Mouse (Mus musculus): ENCODE measurements around the gene AC141477.1. TPM values are rescaled to one million over a fixed set of nuclear protein-coding genes. Genes with fewer than 3 reads are reported as not detected.

The AC141477.1 gene
- total and polyA plus RNA-seq, 2 experiments from 2014 or later: not detected

DNA sequence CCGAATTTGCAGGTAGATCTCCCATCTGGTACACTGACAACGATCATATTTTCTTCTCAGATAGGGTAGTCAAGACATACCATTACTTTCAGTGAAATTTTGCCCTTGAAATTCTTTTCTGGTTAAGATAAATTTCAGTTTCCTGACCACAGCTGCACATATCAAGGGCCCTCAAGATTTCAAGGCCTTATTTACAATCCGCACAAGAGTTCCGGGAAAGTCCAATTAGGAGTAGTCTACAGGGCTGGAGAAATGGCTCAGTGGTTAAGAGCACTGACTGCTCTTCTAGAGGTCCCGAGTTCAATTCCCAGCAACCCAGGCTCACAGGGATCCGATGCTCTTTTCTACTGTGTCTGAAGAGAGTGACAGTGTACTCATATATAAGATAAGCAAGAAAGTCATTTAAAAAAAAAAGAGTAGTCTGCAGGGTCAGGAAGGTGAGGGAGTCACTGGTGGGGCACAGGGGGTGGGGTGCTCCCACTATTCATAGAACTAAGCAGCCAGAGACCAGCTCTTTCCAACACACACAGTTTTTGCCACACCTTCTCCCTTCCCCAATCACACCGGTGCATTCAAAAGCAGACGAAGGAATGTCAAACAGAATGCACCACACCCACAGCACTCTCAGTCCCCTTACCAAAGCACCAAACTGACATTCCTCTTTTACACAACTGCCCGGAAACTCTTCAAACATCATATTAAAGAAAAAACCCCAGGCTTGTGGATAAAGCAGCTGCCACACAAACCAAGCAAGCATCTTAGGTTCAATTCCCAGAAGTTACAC, 945 bp downstream of the AC141477.1 start:
- no peak overlapping the region for H3K27ac ChIP-seq (ENCODE audit: low read depth)
- no peaks in the 10 kb centered on the region for H3K27me3 ChIP-seq (ENCODE audit: control insufficient read depth, insufficient read depth, low read length)
- ATAC-seq (ENCODE audit: insufficient read depth, low read depth): no peak

DNA sequence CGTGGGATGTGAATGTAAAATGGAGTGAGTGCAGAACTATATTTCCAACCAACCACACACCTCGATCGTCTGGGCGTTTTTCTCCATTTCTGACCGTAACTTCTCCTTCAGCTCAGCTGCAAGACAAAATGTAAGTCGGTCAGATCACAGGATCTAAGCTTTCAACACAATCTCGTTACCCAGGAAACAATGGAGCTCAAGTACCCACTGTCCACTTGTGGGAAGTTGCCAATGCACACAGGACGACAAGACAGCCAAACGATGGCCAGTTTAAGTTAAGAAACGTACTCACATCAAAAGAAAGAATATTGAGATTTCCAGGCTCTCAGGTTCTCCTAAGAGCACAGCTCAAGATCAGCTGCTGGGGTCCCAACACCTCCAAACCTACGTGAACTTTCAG, 6.3 kb downstream of the AC141477.1 start:
- WGBS: 90% methylated on average over 11 of the region's 11 CpGs
- H3K4me2 ChIP-seq (ENCODE audit: low read depth, low read length): no peak overlapping the region
- no peaks in the 10 kb centered on the region for H3K4me1 ChIP-seq (ENCODE audit: control insufficient read depth, insufficient read depth)
- no peak for ATAC-seq (ENCODE audit: insufficient read depth, low read depth)
- peaks cover 97% of the 10 kb centered on the region for H3K36me3 ChIP-seq (replicated peaks; ENCODE audit: control insufficient read depth, insufficient read depth, low read length)
- no peak overlapping the region for H3K27ac ChIP-seq (ENCODE audit: low read depth)
- DNase-seq (ENCODE audit: low spot score): no peak
- no peak for TF ChIP-seq CTCF (IDR thresholded peaks at IDR 0.05; ENCODE audit: low read depth)
- TF ChIP-seq EP300 (IDR thresholded peaks at IDR 0.05; ENCODE audit: low read depth): no peak
- H3K4me3 ChIP-seq (ENCODE audit: low read depth, low read length): no peak overlapping the region
- no peak overlapping the region for H3K9ac ChIP-seq (replicated peaks; ENCODE audit: low read depth, low read length)
- no peaks in the 10 kb centered on the region for H3K9me3 ChIP-seq (replicated peaks; ENCODE audit: control insufficient read depth, low read length)
- H3K27me3 ChIP-seq (ENCODE audit: control insufficient read depth, insufficient read depth, low read length): no peaks in the 10 kb centered on the region

More for the DNA sequence above, 945 bp downstream of the AC141477.1 start:
- peaks cover 56% of the 10 kb centered on the region for H3K36me3 ChIP-seq (replicated peaks; ENCODE audit: control insufficient read depth, insufficient read depth, low read length)
- no peak overlapping the region for H3K4me2 ChIP-seq (ENCODE audit: low read depth, low read length)
- TF ChIP-seq CTCF (IDR thresholded peaks at IDR 0.05; ENCODE audit: low read depth) (no peak), EP300 (IDR thresholded peaks at IDR 0.05; ENCODE audit: low read depth) (no peak)
- no peak for DNase-seq (ENCODE audit: low spot score)
- H3K9me3 ChIP-seq (replicated peaks; ENCODE audit: control insufficient read depth, low read length): no peaks in the 10 kb centered on the region
- H3K4me3 ChIP-seq (ENCODE audit: low read depth, low read length): no peak overlapping the region
- peaks cover 21% of the 10 kb centered on the region for H3K4me1 ChIP-seq (ENCODE audit: control insufficient read depth, insufficient read depth)
- WGBS: 85% methylated on average over 9 of the region's 9 CpGs
- H3K9ac ChIP-seq (replicated peaks; ENCODE audit: low read depth, low read length): no peak overlapping the region

DNA sequence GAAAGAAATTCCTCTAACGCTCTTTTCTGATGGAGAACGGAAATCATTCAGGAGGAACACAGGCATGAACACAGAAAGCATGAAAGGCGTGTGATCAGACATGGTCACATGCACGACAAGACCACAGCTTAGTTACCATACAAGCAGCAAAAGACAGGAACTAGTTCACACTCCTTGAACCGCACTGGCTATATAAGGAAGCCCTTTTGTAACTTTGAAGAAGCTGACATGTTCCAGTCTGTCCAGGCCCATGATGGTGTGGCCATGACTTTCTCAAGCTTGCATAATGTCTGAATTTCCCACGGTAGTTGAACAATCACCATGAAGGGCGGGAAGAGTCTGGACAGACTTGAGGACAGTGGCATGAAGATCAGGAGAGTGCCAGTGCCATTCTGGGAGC, 14.6 kb downstream of the AC141477.1 start:
- H3K4me1 ChIP-seq (ENCODE audit: control insufficient read depth, insufficient read depth): no peaks in the 10 kb centered on the region
- DNase-seq (ENCODE audit: low spot score) (no peak), ATAC-seq (ENCODE audit: insufficient read depth, low read depth) (no peak)
- TF ChIP-seq EP300 (IDR thresholded peaks at IDR 0.05; ENCODE audit: low read depth): no peak
- no peak for TF ChIP-seq CTCF (IDR thresholded peaks at IDR 0.05; ENCODE audit: low read depth)
- H3K4me2 ChIP-seq (ENCODE audit: low read depth, low read length): no peak overlapping the region
- no peak overlapping the region for H3K4me3 ChIP-seq (ENCODE audit: low read depth, low read length)
- H3K9me3 ChIP-seq (replicated peaks; ENCODE audit: control insufficient read depth, low read length): no peaks in the 10 kb centered on the region
- no peak overlapping the region for H3K9ac ChIP-seq (replicated peaks; ENCODE audit: low read depth, low read length)
- H3K36me3 ChIP-seq (replicated peaks; ENCODE audit: control insufficient read depth, insufficient read depth, low read length): peaks cover 89% of the 10 kb centered on the region
- no peaks in the 10 kb centered on the region for H3K27me3 ChIP-seq (ENCODE audit: control insufficient read depth, insufficient read depth, low read length)
- 92% methylated on average over 7 of the region's 7 CpGs for WGBS
- H3K27ac ChIP-seq (ENCODE audit: low read depth): no peak overlapping the region

GRCm38 (mm10) chr10:76416811-76417210, 23.4 kb downstream of the AC141477.1 start:
- peak; percentile 72 for TF ChIP-seq EP300 (IDR thresholded peaks at IDR 0.05; ENCODE audit: low read depth)
- TF ChIP-seq CTCF (IDR thresholded peaks at IDR 0.05; ENCODE audit: low read depth): no peak
- peaks cover 73% of the 10 kb centered on the region for H3K36me3 ChIP-seq (replicated peaks; ENCODE audit: control insufficient read depth, insufficient read depth, low read length)
- DNase-seq (ENCODE audit: low spot score): peak; percentile 63
- H3K4me3 ChIP-seq (ENCODE audit: low read depth, low read length): no peak overlapping the region
- 54% methylated on average over 12 of the region's 12 CpGs for WGBS
- H3K27ac ChIP-seq (ENCODE audit: low read depth): peak overlapping the region; percentile 97
- H3K4me1 ChIP-seq (ENCODE audit: control insufficient read depth, insufficient read depth): no peaks in the 10 kb centered on the region
- H3K9ac ChIP-seq (replicated peaks; ENCODE audit: low read depth, low read length): no peak overlapping the region
- no peak overlapping the region for H3K4me2 ChIP-seq (ENCODE audit: low read depth, low read length)
- ATAC-seq (ENCODE audit: insufficient read depth, low read depth): peak; percentile 88
- H3K9me3 ChIP-seq (replicated peaks; ENCODE audit: control insufficient read depth, low read length): no peaks in the 10 kb centered on the region
- no peaks in the 10 kb centered on the region for H3K27me3 ChIP-seq (ENCODE audit: control insufficient read depth, insufficient read depth, low read length)

DNA sequence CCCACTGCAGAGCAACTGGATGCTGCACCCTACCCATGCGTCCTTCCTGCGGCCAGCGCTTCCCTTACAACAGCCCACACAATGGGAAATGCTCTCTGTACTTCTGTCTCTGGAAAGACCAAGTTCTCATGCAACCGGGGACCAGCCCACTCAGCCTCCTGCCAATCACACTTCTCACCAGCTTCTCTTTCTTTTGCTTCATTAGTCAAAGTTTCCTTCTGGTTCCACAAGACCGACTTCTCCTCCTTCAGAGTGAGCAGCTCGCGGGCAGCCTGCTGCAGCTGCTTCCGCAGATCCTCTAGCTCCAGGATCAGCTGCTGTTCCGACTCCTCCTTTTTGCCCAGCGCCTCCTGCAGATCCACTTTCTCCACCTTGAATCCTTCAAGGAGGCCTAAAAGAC, 31.7 kb downstream of the AC141477.1 start:
- H3K9ac ChIP-seq (replicated peaks; ENCODE audit: low read depth, low read length): no peak overlapping the region
- no peaks in the 10 kb centered on the region for H3K4me1 ChIP-seq (ENCODE audit: control insufficient read depth, insufficient read depth)
- peaks cover 95% of the 10 kb centered on the region for H3K36me3 ChIP-seq (replicated peaks; ENCODE audit: control insufficient read depth, insufficient read depth, low read length)
- ATAC-seq (ENCODE audit: insufficient read depth, low read depth) (no peak), DNase-seq (ENCODE audit: low spot score) (no peak)
- no peaks in the 10 kb centered on the region for H3K9me3 ChIP-seq (replicated peaks; ENCODE audit: control insufficient read depth, low read length)
- H3K4me3 ChIP-seq (ENCODE audit: low read depth, low read length): no peak overlapping the region
- H3K27me3 ChIP-seq (ENCODE audit: control insufficient read depth, insufficient read depth, low read length): no peaks in the 10 kb centered on the region
- H3K4me2 ChIP-seq (ENCODE audit: low read depth, low read length): no peak overlapping the region
- H3K27ac ChIP-seq (ENCODE audit: low read depth): no peak overlapping the region
- 95% methylated on average over 10 of the region's 10 CpGs for WGBS
- no peak for TF ChIP-seq EP300 (IDR thresholded peaks at IDR 0.05; ENCODE audit: low read depth)
- TF ChIP-seq CTCF (IDR thresholded peaks at IDR 0.05; ENCODE audit: low read depth): no peak

DNA sequence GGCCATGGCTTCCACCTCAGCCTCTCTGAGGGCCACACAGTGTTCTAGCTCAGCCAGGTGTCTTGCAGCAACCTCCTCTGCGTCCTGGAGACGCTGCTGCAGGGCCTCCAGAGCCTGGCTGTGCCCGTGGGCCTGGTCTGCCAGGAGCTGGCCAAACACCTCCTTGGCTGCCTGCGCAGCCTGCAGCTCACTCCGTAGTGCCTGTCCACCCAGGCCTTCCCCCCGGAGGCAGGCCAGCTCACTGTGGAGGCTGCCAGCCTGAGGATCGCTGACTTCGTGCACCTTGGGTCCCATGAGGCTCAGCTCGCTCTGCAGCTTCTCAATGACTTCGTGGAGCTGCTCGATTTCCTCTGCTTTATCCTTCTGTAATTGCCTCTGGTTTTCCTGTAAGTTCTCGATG, 47.6 kb downstream of the AC141477.1 start:
- H3K4me1 ChIP-seq (ENCODE audit: control insufficient read depth, insufficient read depth): no peaks in the 10 kb centered on the region
- DNase-seq (ENCODE audit: low spot score) (no peak), ATAC-seq (ENCODE audit: insufficient read depth, low read depth) (no peak)
- TF ChIP-seq CTCF (IDR thresholded peaks at IDR 0.05; ENCODE audit: low read depth): no peak
- no peak for TF ChIP-seq EP300 (IDR thresholded peaks at IDR 0.05; ENCODE audit: low read depth)
- no peak overlapping the region for H3K27ac ChIP-seq (ENCODE audit: low read depth)
- H3K27me3 ChIP-seq (ENCODE audit: control insufficient read depth, insufficient read depth, low read length): no peaks in the 10 kb centered on the region
- WGBS: 92% methylated on average over 12 of the region's 12 CpGs
- H3K9ac ChIP-seq (replicated peaks; ENCODE audit: low read depth, low read length): no peak overlapping the region
- peaks cover 68% of the 10 kb centered on the region for H3K36me3 ChIP-seq (replicated peaks; ENCODE audit: control insufficient read depth, insufficient read depth, low read length)
- no peaks in the 10 kb centered on the region for H3K9me3 ChIP-seq (replicated peaks; ENCODE audit: control insufficient read depth, low read length)
- no peak overlapping the region for H3K4me3 ChIP-seq (ENCODE audit: low read depth, low read length)
- no peak overlapping the region for H3K4me2 ChIP-seq (ENCODE audit: low read depth, low read length)
